Mouse (Mus musculus) olfactory bulb, adult 2 months (tissue): ENCODE measurements at regions not wholly inside any gene's neighbourhood (a gene's known extent, or its start where the extent isn't known, plus 50 kb on each side); places are given as distances from the start of the nearest gene placed in this dataset.

Experiments used
- CTCF ChIP-seq: fragments of 200-500 bp; IDR thresholded peaks from 2 replicates; pipeline ENCODE4 v1.5.1; 2012; ENCODE audit warnings: low read depth, mild to moderate bottlenecking, low read length, moderate library complexity; ENCODE audit not compliant: insufficient read depth
- POLR2A ChIP-seq: fragments of 200-500 bp; IDR thresholded peaks from 2 replicates; pipeline ENCODE4 v1.6.1; 2012; ENCODE audit warnings: mild to moderate bottlenecking, low read depth, low read length, moderate library complexity; ENCODE audit not compliant: insufficient read depth

DNA sequence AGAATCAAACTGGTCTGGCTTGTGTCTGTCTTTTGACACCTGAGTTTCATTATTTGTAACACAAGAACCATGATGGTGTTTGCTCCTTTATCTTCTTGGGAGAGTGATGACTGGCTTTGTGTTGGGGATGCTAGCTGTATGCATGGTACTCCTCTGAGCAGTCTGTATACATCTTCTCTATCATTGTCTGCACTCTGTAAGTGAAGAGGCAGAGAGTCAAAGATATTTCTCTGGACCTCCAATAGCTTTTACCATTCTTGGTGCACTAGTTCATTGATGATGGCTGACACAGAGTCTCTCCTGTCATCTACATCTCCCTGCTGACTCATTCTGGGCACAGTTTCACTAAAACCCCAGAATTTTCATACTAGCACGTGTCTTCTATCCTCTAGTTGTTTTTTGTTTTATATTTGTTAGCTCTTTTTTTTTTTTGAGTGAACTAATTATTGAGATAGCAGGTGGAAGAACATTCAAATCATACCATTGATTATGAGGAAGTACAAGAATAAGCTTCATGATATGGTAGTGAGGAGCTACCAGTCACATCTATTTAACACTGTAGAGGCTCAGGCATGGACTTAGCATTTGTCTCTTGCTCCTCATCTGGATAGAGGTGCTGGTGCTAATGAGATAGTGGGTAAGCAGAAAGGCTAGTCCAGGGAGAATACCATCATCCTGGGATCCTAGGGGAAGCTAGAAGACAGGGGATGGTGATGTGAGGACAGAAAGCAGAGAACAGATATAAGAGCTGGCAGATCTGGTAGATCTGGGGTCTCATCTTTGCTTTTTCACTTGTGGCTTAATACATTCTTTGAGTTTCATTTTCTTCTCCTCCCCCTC lies 1402.9 kb upstream of the A1bg start:
- TF ChIP-seq POLR2A (no peak), CTCF (no peak)
